Mouse (Mus musculus) left cerebral cortex, postnatal 36 days (tissue): ENCODE results near the gene Ddx41. TPM values are rescaled to one million over a fixed set of nuclear protein-coding genes. Genes with fewer than 3 reads are reported as not detected.
"Not testable (repeated sequence)": the region's sequence is repeated elsewhere in the genome, so short reads cannot be mapped to it uniquely, and the experiment has no call there.

Source experiments
- DNase-seq, 2 experiments: peaks; one replicate each; pipeline ENCODE4 v3.0.0; 2021 to 2022; ENCODE audit warnings: low spot score in 2 of 2, mixed read lengths in 1 of 2
- intact Hi-C: fragments of 180-260 bp; cut with DNase I; formaldehyde crosslinking; loops from one replicate; pipeline ENCODE4 v1.15.1; 2025
- total RNA-seq, 2 experiments: library from RNA; stranded (reverse); gene quantifications; 2 replicates each; pipeline ENCODE4 v1.2.3; 2021

The Ddx41 gene
- total RNA-seq = 10 to 100 TPM; 53.1 to 63.9 TPM

DNA sequence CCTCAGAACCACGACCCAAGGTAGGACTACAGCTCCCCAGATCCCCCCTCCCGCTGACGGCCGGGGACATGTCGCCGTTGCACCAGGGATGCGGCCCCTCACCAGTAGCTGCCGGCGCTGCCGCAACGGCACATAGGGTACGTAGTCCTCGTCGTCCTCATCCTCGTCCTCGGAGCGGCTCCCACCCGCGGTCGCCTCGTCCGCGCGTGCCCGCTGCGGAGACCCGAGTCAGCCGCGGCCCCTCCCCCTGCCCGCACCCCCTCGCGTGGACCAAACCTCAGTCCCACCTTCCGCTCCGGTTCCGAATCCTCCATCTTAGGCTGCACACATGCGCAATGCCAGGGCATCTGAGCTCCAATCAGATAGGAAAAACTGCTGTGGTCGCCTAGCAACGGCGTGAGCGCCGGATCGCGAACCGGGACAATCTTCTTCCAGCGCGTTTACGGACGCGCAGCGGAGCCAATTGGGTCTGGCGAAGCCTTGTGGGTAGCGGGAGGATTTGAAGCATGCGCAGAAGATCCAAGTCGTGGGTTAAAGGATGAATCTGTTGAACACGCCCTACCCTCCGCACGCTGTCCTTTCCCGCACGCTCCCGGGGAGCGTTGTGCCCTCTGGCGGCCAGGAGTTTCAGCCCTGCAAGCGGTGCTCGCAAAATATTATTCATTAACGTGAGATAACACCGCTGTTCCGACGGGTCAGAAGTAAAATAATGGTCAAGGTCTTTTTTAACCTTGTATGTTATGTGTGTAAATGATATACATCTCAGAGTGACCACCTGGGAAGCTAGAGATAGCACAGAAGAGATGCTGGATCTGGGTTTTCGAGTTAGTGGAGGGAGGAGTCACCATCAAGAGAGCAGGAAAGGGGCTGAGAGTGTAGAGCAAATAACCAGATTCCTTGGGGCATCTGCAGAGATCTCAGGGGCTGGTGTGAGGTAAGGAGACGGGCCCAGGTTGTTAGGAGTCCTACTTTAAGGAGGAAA is at the start of gene Ddx41:
TSS of gene Ddx41 (minus strand) at position 465 of the 982 bp plus-strand sequence.
- intact Hi-C loops = loop anchor here (5.0 kb wide), 1 partner anchor 114 kb away; no protein-coding TSS in a partner anchor
- DNase-seq = peak; percentile 100

DNA sequence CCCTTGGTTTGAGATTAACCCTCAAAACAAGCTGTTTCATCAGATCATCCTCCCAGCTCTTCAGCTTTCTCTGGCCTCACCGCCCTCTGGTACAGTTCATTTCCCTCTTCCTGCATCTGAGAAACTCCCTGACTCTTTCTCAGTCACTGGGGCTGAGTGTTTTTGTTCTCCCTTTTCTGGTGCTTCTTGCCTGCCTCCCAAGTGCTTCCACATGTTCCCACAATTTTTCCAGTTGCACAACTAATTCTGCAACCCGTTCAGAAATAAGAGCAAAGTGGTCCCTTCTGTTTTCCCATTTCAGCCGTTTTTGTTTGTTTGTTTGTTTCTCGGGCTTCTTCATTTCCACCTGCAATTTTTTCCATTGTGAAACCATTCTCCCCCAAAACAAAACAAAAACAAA is 41.6 kb upstream of the Ddx41 start:
- intact Hi-C loops = no loop called here
- no peak for DNase-seq

DNA sequence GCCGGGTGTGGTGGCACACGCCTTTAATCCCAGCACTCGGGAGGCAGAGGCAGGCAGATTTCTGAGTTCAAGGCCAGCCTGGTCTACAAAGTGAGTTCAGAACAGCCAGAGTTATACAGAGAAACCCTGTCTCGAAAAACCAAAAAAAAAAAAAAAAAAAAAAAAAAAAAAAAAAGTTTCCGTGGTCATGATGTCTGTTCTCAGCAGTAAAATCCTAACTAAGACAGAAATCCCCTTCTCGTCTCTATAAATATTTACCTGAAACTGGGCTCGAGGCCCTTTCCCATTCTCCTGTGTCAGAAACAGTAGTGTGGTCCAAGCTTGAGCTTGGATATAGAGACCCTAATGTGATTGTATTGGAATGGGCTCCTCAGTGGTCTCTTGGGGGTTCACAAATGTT is 40.4 kb upstream of the Ddx41 start:
- intact Hi-C loops, DNase-seq: not testable (repeated sequence)

DNA sequence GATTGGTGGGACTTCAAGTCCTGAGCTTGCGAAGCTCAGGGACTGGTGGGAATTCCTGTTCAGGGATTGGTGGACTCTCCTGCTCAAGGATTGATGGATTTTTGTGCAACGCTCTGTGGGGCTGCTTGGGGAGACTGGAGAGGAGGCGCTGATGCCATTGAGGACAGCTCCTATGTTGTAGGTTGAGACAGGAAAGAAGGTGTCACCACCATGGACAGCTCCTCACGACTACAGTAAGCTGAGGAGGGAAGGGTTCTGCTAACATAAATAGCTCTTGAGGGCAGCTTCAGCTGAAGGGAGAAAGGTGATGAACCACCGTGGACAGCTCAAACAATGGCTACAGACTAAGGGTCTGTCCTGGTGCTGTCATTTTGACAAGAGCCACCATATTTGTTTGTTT is 39.5 kb upstream of the Ddx41 start:
- intact Hi-C loops = no loop called here
- no peak for DNase-seq

DNA sequence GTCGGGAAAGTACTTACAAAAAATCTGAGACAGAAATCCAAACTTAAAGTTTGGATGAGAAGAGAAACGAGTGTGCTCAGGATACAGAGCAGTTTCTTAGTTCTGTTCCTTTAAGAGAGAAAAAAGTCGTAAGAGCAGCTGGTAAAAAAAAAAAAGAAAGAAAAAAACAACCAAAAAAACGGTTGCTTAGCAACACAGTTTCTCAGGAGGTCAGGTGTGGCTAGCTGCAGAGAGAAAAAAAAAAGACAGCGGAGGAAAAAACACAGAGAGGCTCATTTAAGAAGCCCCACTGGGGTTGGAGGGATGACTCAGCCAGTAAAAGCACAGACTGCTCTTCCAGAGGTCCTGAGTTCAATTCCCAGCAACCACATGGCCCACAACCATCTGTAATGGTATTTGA is 37.9 kb upstream of the Ddx41 start:
- intact Hi-C loops = no loop called here
- no peak for DNase-seq

DNA sequence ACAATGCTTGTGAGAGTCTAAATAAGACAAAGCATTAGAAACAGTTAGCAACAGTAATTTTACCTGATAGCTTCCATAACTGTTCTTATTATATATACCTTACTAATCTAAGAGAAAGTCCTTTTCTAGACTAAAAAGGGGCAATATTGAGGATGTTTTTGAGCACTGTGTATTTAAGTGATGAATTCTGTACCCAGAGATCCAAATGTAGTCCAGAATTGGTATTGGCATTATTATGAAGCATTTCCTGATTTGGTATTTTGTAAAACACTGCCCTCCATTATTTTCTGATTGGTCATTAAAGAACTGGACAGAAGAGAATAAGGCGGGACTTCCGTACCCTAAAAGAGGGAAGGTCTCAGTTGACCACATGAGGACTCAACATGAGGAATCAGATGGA is 37.0 kb upstream of the Ddx41 start, which contains the start of gene Tmed9:
TSS of gene Tmed9 (plus strand) at position 301 of the 400 bp plus-strand sequence.
- intact Hi-C loops = no loop called here
- no peak for DNase-seq

DNA sequence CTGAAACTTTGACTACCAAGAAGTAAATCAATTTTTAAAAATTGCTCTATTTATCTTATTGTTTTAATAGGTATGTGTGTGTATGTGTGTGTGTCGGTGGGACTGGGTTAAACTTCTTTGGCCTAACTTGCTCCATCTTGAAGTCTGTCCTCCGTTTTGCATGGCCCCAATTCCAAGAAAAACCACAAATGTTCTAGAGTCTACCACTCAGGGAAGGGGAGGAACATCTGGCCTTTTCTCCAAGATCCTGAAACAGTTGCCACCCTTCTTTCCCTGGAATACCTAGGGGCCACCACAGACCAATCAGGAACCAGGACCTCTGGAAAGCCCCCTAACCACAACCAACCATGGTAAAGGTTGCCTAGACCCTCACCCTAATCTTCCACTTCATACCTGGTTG is 35.5 kb upstream of the Ddx41 start:
- no peak for DNase-seq
- intact Hi-C loops = no loop called here

DNA sequence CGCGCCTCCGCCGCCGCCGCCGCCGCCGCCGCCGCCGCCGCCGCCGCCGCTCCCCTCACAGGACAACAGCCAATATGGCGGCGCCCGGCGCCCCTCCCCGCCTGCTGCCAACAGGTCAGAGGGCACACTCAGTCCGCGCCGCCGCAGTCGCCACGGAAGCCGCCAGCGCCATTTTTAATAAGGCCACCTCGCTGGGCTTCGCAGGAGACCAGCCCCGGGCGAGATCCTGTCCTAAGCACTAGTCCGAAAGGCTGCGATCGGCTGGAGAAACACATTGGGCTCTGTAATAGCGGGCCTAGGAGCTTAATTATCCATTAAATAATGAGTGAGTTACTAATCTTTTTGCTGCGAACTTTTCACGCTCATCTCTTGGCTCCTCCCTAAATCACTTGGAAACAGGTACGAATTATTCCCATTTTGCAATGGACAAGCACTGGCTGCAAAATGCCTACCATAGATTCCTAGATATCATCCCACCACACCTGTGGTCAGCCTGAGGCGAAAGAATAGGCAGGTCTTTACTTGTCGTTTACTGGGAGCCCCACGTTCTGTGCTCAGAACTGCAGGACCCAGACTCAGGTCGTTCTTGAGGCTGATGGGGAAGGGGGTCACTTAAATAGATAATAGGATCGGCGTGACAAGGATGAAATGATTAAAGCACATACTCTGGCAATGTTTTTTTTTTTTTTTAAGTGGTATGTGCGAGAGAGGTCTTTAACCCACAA is 34.7 kb upstream of the Ddx41 start, which contains the start of gene Fam193b:
TSS of gene Fam193b (minus strand) at position 94 of the 725 bp plus-strand sequence.
- DNase-seq = peak; percentile 92 to 93
- intact Hi-C loops = no loop called here

DNA sequence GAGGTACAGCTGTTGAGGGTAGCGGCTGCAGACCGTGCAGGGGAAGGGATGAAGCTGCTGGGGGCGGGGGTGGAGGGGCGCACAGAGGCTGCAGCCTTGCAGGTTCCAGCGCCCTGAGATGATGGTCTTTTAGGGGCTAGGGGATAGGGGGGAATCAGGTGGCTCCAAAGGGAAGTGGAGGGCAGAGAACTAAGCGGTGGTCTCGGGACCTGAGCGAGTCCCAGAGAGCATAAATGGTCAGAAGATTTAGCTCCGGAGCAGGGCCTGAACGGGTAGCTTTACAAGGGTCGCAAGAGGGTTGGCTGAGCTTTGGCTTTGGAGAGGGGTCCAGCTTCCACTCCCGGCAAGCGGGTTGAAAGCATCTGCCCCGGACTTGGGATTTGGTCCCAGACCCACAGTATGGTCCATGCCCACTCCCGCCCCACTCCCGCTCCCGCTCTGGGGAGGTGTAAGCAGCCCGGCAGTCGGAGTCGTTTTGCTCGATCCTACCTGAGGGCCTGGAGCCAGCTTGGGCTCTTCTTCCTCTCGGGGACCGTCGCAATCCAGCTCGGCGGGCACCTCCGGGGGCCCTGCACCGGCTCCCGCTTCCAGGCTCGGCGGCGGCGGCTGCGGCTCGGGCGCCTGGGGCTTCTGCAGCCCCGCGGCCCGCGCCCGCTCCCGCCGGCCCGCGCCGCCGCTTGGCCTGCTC is 34.0 kb upstream of the Ddx41 start:
- peak; percentile 39 to 55 for DNase-seq
- intact Hi-C loops = no loop called here

DNA sequence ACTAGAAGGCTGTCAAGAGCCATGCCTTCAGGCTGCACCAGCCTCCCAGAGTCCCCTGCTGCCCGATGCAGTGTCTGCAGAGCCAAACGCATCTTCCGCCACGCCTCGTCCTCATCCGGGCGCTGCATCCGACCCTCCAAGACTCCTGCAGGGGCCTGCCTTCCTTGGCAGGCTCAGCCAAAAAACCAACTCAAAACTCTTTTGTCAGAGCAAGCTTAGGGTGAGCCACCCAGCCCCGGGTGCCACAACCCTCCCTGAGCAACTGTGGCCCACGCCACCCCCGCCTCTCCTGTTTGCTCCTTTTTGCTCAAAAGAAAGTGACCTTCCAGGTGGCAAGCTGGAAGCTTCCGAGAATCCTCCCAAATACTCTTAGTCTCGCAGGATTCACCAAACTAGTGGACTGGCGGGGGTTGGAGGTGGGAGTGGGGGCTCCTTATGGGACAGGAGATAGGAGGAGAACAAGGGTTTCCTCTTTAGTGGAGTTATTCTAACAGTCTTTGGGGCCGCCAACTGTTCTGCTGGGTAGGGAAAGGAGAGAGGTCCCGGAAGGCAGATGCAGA is 33.3 kb upstream of the Ddx41 start:
- DNase-seq = peak in 1 of 2 experiments; percentile 35

DNA sequence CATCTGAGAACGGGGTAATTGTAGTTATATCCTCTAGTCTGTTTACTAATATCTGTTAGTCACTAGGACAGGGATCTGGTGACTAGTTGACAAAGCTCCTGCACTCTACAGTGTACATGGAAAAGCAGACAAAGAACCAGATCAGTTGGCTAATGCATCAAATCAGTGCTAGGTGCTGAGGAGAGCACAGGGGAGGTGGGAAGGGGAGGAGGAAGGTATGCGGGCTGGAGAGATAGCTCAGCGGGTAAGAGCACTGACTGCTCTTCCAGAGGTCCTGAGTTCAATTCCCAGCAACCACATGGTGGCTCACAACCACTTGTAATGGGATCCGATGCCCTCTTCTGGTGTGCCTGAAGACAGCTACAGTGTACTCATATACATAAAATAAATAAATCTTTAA is 32.1 kb upstream of the Ddx41 start:
- intact Hi-C loops, DNase-seq: not testable (repeated sequence)

More for the DNA sequence above, 33.3 kb upstream of the Ddx41 start:
- intact Hi-C loops = no loop called here

DNA sequence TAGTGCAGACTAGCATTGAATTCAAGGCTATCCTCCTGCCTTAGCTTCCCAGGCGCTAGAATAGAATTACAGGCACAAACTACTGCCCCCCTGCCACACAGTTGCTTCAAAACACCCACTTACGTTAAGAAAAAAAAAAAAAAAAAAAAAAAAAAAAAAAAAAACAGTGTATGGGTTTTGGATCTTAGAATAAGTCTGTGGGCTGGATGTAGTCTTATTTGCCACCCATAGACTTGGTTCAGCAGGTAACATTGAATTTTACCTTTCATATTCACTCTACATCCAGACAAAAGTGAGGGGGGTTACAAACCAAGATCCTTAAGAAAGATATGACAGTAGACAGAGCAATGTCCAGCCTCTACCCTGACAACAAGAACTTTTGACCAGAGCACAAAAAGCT is 31.5 kb upstream of the Ddx41 start:
- intact Hi-C loops = no loop called here
- DNase-seq = no peak

DNA sequence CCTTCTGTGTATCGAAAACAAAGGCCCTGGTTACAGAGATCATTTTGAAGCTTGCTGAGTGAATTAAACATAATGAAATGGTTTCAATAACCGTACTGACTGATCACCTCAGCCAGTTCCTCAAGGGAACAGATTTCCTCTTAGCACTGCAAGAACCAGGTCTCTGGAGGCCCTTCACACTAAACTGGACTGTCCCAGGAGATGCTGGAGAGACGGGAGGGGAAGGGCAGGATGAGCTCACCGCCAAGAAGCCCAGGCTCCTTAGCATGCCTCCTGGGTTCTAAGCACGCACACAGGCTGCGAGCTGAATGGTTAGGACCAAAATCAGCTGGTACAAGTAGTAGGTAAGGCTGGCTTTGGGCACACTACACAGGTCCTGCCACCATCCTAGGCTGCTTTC is 30.5 kb upstream of the Ddx41 start:
- no peak for DNase-seq
- intact Hi-C loops = no loop called here

DNA sequence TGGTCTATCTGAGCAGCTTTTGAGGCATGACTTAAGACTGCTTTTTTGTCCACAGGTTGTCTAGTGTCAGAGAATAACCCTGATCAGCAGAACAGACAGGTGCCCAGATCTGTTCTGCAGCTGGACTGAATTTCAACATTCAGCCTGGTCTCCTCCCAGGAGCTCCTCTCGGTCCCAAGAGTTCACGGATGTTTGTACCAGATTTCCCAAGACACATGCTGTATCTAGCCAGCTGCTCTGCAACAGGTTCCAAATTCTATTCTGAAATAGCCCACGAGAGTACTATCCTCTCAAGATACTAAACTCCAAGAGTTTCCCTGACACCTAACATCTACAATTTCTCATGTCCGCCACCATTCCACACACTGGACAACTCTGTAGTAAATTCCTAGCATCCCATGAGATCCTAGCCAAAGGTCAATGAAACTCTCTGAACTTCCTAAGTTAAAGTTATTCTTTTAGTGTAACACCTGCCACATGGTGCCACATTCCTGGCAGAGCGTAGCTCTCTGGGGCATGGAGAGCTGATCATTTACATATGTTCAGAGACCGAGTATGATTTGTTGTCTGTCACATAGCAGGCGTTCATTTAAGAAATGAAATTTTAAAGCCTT is 26.9 kb upstream of the Ddx41 start:
- intact Hi-C loops = no loop called here
- no peak for DNase-seq

DNA sequence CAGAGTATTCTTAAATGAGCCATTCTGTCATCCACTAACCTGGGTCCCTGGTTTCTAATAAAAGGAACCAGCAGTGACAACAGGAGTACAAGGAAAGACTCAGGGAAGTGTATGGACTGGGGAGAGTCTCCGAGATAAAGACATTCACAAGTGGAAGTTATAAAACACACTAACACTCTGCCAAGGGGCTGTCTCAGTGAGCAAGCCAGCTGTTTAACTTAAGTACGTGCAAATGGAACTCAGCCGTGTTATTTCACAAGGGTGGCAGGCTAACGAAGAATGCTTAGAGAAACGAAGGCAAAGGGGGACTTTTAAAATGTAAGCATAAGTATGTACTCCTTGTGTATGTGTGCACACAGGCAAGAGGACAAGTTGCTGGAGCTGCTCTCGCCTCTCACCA is 21.0 kb upstream of the Ddx41 start:
- intact Hi-C loops = no loop called here
- DNase-seq = no peak

DNA sequence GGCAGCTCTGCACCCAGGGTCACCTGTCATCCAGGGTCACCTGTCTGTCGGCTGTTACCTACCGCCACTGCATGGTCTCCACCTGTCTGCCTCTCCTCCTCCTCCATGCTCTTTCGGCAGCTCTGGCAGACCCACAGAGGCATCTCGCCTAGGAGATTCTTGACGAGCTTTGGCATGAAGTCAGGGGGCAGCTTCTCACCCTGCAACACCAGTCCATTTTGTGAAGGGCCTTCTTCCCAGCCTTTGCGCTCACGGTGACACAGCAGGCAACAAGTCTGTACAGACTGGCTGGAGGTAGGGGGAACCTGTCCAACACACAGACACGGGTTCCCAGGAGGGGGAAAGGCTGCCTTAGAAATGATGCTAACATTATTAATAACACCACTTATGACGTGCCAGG is 19.5 kb upstream of the Ddx41 start:
- no peak for DNase-seq
- intact Hi-C loops = no loop called here

DNA sequence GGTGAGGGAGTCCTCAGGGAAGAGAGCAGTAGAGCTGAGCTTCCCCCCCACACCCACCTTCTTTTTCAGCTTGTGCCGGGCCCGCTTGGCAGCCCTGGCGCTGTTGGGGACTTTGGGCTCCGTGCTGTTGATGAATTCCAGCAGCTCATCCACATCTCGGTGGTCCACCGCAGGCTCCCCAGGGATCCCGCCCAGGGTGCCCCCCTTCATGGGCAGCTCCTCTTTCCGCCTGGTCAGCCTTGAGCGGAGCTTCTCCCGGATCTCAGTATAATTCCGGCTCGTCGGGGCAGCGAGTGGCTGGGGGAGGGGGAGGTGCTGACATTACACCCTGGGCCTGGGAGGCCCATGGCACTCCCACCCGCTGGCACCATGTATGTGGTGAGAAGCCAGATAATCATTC is 12.6 kb upstream of the Ddx41 start:
- no peak for DNase-seq
- intact Hi-C loops = no loop called here

DNA sequence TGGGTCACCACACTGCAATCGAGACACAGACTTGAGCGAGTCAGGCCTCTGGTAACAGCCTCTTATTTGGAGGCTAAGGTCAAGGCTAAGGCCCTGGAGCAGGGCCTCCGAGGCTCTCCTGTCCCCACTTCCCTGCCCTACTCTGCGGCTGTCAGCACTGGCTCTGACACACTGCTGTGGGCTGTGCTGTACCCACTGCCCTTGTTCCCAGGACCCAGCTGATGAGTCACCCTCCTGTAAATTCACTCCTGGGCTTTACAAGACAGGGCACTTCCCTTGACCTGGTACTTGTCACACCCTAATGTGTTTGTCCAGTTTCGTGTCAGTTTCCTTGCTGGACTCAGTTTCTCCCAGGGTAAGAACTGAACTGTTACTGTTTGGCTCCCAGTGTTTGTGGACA is 12.0 kb upstream of the Ddx41 start:
- DNase-seq = no peak
- intact Hi-C loops = no loop called here

DNA sequence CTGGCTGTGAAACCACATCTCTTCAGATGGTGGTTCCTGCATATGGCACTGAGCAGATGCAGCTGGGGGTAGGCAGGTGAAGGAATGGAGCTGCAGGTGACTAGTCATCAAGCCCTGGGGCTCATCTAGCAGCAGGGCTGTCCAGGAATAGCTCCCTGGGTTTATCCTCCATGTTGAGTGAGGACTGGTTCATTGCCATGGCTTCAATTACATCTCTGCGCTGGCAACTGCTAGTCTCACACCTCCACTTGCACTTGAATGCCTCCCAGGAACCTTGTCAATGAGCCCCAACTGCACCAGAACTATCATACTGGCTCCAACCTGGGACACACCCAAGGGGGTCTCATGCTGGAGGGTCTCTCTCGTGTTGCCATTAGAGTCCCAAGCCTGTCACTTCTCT is 11.5 kb upstream of the Ddx41 start:
- intact Hi-C loops = no loop called here
- DNase-seq = no peak
